Mouse (Mus musculus): ENCODE results near the gene Ccdc51.
A peak's percentile ranks its signal among the peaks of the same experiment; 100 is the strongest.

Gene Ccdc51

GRCm38 (mm10) chr9:109118106-109118505 lies 35.8 kb downstream of the Ccdc51 start:
- DNase-seq (ENCODE audit: inconsistent age in 2 of 2, low spot score in 1 of 2), result peak; percentile 39 to 71

- DNase-seq (ENCODE audit: inconsistent age in 2 of 2, low spot score in 1 of 2), result peak; percentile 38 to 44
Measured at GRCm38 (mm10) chr9:109119571-109119970, 37.3 kb downstream of the Ccdc51 start.

- peak; percentile 9 to 44 for DNase-seq (ENCODE audit: inconsistent age in 2 of 2, low spot score in 1 of 2)
Measured at GRCm38 (mm10) chr9:109120956-109121355, 38.7 kb downstream of the Ccdc51 start.

- DNase-seq (ENCODE audit: inconsistent age in 2 of 2, low spot score in 1 of 2), result peak; percentile 39 to 77
Measured at GRCm38 (mm10) chr9:109122553-109123085, 40.3 kb downstream of the Ccdc51 start.

- peak; percentile 47 to 74 for DNase-seq (ENCODE audit: inconsistent age in 2 of 2, low spot score in 1 of 2)
Measured at GRCm38 (mm10) chr9:109123266-109123665, 41.0 kb downstream of the Ccdc51 start.

GRCm38 (mm10) chr9:109124164-109124563 lies 41.9 kb downstream of the Ccdc51 start:
- peak in 1 of 2 experiments; percentile 41 for DNase-seq (ENCODE audit: inconsistent age in 2 of 2, low spot score in 1 of 2)

- no peak for DNase-seq (ENCODE audit: inconsistent age in 2 of 2, low spot score in 1 of 2)
Measured at GRCm38 (mm10) chr9:109125043-109125442, 42.8 kb downstream of the Ccdc51 start.

- no peak for DNase-seq (ENCODE audit: inconsistent age in 2 of 2, low spot score in 1 of 2)
Measured at GRCm38 (mm10) chr9:109125481-109125880, 43.2 kb downstream of the Ccdc51 start.

GRCm38 (mm10) chr9:109127076-109127475 lies 44.8 kb downstream of the Ccdc51 start:
- DNase-seq (ENCODE audit: inconsistent age in 2 of 2, low spot score in 1 of 2), result no peak

GRCm38 (mm10) chr9:109128211-109128610 lies 45.9 kb downstream of the Ccdc51 start:
- peak; percentile 28 to 82 for DNase-seq (ENCODE audit: inconsistent age in 2 of 2, low spot score in 1 of 2)

- peak in 1 of 2 experiments; percentile 72 for DNase-seq (ENCODE audit: inconsistent age in 2 of 2, low spot score in 1 of 2)
Measured at GRCm38 (mm10) chr9:109130076-109130475, 47.8 kb downstream of the Ccdc51 start.

GRCm38 (mm10) chr9:109140414-109140813 lies 58.1 kb downstream of the Ccdc51 start:
- DNase-seq (ENCODE audit: inconsistent age in 2 of 2, low spot score in 1 of 2), result peak in 1 of 2 experiments; percentile 43
